Mouse (Mus musculus): ENCODE data around the gene Ifna14. TPM values are rescaled to one million over a fixed set of nuclear protein-coding genes. Genes with fewer than 3 reads are reported as not detected.
"Not testable (repeated sequence)": the region's sequence is repeated elsewhere in the genome, so short reads cannot be mapped to it uniquely, and the experiment has no call there.

Gene Ifna14
- not detected in 2 replicates for polyA plus RNA-seq (2016; fragmentation: Nextera tagmentation; extraction: Ambion mirVana)

- no peak for DNase-seq (ENCODE audit: low spot score)
- no peaks in the 10 kb centered on the region for H3K27me3 ChIP-seq (ENCODE audit: low read depth, poor library complexity, severe bottlenecking)
- 81% methylated on average over 1 of the region's 1 CpGs for WGBS
- H3K36me3 ChIP-seq = no peaks in the 10 kb centered on the region
- H3K9me3 ChIP-seq (replicated peaks) = no peaks in the 10 kb centered on the region
- no peak within 1 kb of the TSS for H3K4me3 ChIP-seq
- no peak within 1 kb of the TSS for H3K27ac ChIP-seq (replicated peaks)
- no peaks in the 10 kb centered on the region for H3K4me1 ChIP-seq
Observed at GRCm38 (mm10) chr4:88571698-88572097, at the start of gene Ifna14. Gene Ifna14 (minus strand): TSS chr4:88571798.

GRCm38 (mm10) chr4:88603276-88603675 lies 31.7 kb upstream of the Ifna14 start, which contains the start of gene Ifna12:
Gene Ifna12 (minus strand): TSS chr4:88603376.
- no peak for DNase-seq (ENCODE audit: low spot score)
- Histone ChIP-seq H3K9me3 (replicated peaks) (no peaks in the 10 kb centered on the region), H3K4me3 (no peak within 1 kb of the TSS), H3K4me1 (no peaks in the 10 kb centered on the region), H3K27me3 (ENCODE audit: low read depth, poor library complexity, severe bottlenecking) (no peaks in the 10 kb centered on the region), H3K36me3 (no peaks in the 10 kb centered on the region), H3K27ac (replicated peaks) (no peak within 1 kb of the TSS)

GRCm38 (mm10) chr4:88592285-88592684 lies 20.7 kb upstream of the Ifna14 start, which contains the start of gene Ifna9:
Gene Ifna9 (minus strand): TSS chr4:88592385.
- WGBS = 90% methylated on average over 1 of the region's 1 CpGs

GRCm38 (mm10) chr4:88561791-88562190 lies 9.8 kb downstream of the Ifna14 start:
- H3K27ac ChIP-seq (replicated peaks) = no peak overlapping the region
- no peaks in the 10 kb centered on the region for H3K27me3 ChIP-seq (ENCODE audit: low read depth, poor library complexity, severe bottlenecking)
- no peak overlapping the region for H3K4me3 ChIP-seq
- WGBS = 92% methylated on average over 1 of the region's 1 CpGs
- H3K9me3 ChIP-seq (replicated peaks) = no peaks in the 10 kb centered on the region
- H3K4me1 ChIP-seq = no peaks in the 10 kb centered on the region
- no peaks in the 10 kb centered on the region for H3K36me3 ChIP-seq
- no peak for DNase-seq (ENCODE audit: low spot score)

More at GRCm38 (mm10) chr4:88592285-88592684, 20.7 kb upstream of the Ifna14 start, which contains the start of gene Ifna9:
- H3K36me3 ChIP-seq = no peaks in the 10 kb centered on the region
- no peaks in the 10 kb centered on the region for H3K27me3 ChIP-seq (ENCODE audit: low read depth, poor library complexity, severe bottlenecking)
- H3K27ac ChIP-seq (replicated peaks) = no peak within 1 kb of the TSS
- H3K4me1 ChIP-seq = no peaks in the 10 kb centered on the region
- no peak for DNase-seq (ENCODE audit: low spot score)
- H3K4me3 ChIP-seq = no peak within 1 kb of the TSS
- no peaks in the 10 kb centered on the region for H3K9me3 ChIP-seq (replicated peaks)

GRCm38 (mm10) chr4:88558145-88558544 lies 13.5 kb downstream of the Ifna14 start, which contains the start of gene Ifna15:
Gene Ifna15 (minus strand): TSS chr4:88558245.
- not testable (repeated sequence) for DNase-seq (ENCODE audit: low spot score); H3K27ac ChIP-seq (replicated peaks); H3K4me3 ChIP-seq; H3K4me1 ChIP-seq; H3K27me3 ChIP-seq (ENCODE audit: low read depth, poor library complexity, severe bottlenecking); H3K9me3 ChIP-seq (replicated peaks); H3K36me3 ChIP-seq

GRCm38 (mm10) chr4:88550161-88550945 lies 21.2 kb downstream of the Ifna14 start:
- H3K27me3 ChIP-seq (ENCODE audit: low read depth, poor library complexity, severe bottlenecking) = no peaks in the 10 kb centered on the region
- H3K4me3 ChIP-seq = peak overlapping the region; percentile 42
- peaks cover 5% of the 10 kb centered on the region; the same call in 1 of the 2 replicates for H3K4me1 ChIP-seq
- no peaks in the 10 kb centered on the region for H3K36me3 ChIP-seq
- DNase-seq (ENCODE audit: low spot score) = peak; percentile 62
- no peaks in the 10 kb centered on the region for H3K9me3 ChIP-seq (replicated peaks)
- no peak overlapping the region for H3K27ac ChIP-seq (replicated peaks)
- 33% methylated on average over 22 of the region's 22 CpGs for WGBS

- no peaks in the 10 kb centered on the region for H3K9me3 ChIP-seq (replicated peaks)
- DNase-seq (ENCODE audit: low spot score) = no peak
- WGBS = 75% methylated on average over 1 of the region's 1 CpGs
Observed at GRCm38 (mm10) chr4:88547986-88548385, 23.6 kb downstream of the Ifna14 start.

GRCm38 (mm10) chr4:88543649-88544234 lies 27.9 kb downstream of the Ifna14 start:
- Histone ChIP-seq H3K4me1 (no peaks in the 10 kb centered on the region), H3K36me3 (no peaks in the 10 kb centered on the region), H3K27ac (replicated peaks) (no peak overlapping the region), H3K9me3 (replicated peaks) (no peaks in the 10 kb centered on the region), H3K27me3 (ENCODE audit: low read depth, poor library complexity, severe bottlenecking) (no peaks in the 10 kb centered on the region), H3K4me3 (no peak overlapping the region)
- 52% methylated on average over 2 of the region's 2 CpGs for WGBS
- DNase-seq (ENCODE audit: low spot score) = no peak

More at GRCm38 (mm10) chr4:88547986-88548385, 23.6 kb downstream of the Ifna14 start:
- Histone ChIP-seq H3K4me3 (no peak overlapping the region), H3K27ac (replicated peaks) (no peak overlapping the region), H3K36me3 (no peaks in the 10 kb centered on the region), H3K4me1 (peaks cover 5% of the 10 kb centered on the region; the same call in 1 of the 2 replicates), H3K27me3 (ENCODE audit: low read depth, poor library complexity, severe bottlenecking) (no peaks in the 10 kb centered on the region)

- 83% methylated on average over 12 of the region's 12 CpGs for WGBS
- Histone ChIP-seq H3K4me1 (no peaks in the 10 kb centered on the region), H3K27me3 (ENCODE audit: low read depth, poor library complexity, severe bottlenecking) (no peaks in the 10 kb centered on the region), H3K27ac (replicated peaks) (no peak overlapping the region), H3K36me3 (no peaks in the 10 kb centered on the region), H3K4me3 (no peak overlapping the region), H3K9me3 (replicated peaks) (no peaks in the 10 kb centered on the region)
- no peak for DNase-seq (ENCODE audit: low spot score)
Observed at GRCm38 (mm10) chr4:88537328-88537727, 34.3 kb downstream of the Ifna14 start.

- Histone ChIP-seq H3K36me3 (no peaks in the 10 kb centered on the region), H3K27ac (replicated peaks) (no peak overlapping the region), H3K27me3 (ENCODE audit: low read depth, poor library complexity, severe bottlenecking) (no peaks in the 10 kb centered on the region), H3K9me3 (replicated peaks) (no peaks in the 10 kb centered on the region), H3K4me3 (no peak overlapping the region), H3K4me1 (no peaks in the 10 kb centered on the region)
- WGBS = 91% methylated on average over 7 of the region's 7 CpGs
- DNase-seq (ENCODE audit: low spot score) = no peak
Observed at GRCm38 (mm10) chr4:88536640-88537039, 35.0 kb downstream of the Ifna14 start.

- Histone ChIP-seq H3K4me1 (no peaks in the 10 kb centered on the region), H3K27me3 (ENCODE audit: low read depth, poor library complexity, severe bottlenecking) (no peaks in the 10 kb centered on the region), H3K27ac (replicated peaks) (no peak overlapping the region), H3K9me3 (replicated peaks) (no peaks in the 10 kb centered on the region), H3K4me3 (no peak overlapping the region), H3K36me3 (no peaks in the 10 kb centered on the region)
- WGBS = 88% methylated on average over 1 of the region's 1 CpGs
- no peak for DNase-seq (ENCODE audit: low spot score)
Observed at GRCm38 (mm10) chr4:88535742-88536141, 35.9 kb downstream of the Ifna14 start.

GRCm38 (mm10) chr4:88534903-88535302 lies 36.7 kb downstream of the Ifna14 start:
- Histone ChIP-seq H3K9me3 (replicated peaks) (no peaks in the 10 kb centered on the region), H3K36me3 (no peaks in the 10 kb centered on the region), H3K27ac (replicated peaks) (no peak overlapping the region), H3K4me3 (no peak overlapping the region), H3K27me3 (ENCODE audit: low read depth, poor library complexity, severe bottlenecking) (no peaks in the 10 kb centered on the region), H3K4me1 (no peaks in the 10 kb centered on the region)
- no peak for DNase-seq (ENCODE audit: low spot score)
- WGBS = 87% methylated on average over 1 of the region's 1 CpGs

GRCm38 (mm10) chr4:88533499-88533898 lies 38.1 kb downstream of the Ifna14 start:
- Histone ChIP-seq H3K36me3 (no peaks in the 10 kb centered on the region), H3K4me1 (no peaks in the 10 kb centered on the region), H3K9me3 (replicated peaks) (no peaks in the 10 kb centered on the region), H3K27me3 (ENCODE audit: low read depth, poor library complexity, severe bottlenecking) (no peaks in the 10 kb centered on the region), H3K27ac (replicated peaks) (no peak overlapping the region), H3K4me3 (no peak overlapping the region)
- WGBS = 95% methylated on average over 2 of the region's 2 CpGs
- no peak for DNase-seq (ENCODE audit: low spot score)
